In genomic region chr11:32581031-32581430, GRCm38 (mm10) we compare ENCODE assay signal across 19 mouse cellular contexts. TPM values are rescaled to one million over a fixed set of nuclear protein-coding genes. Genes with fewer than 3 reads are reported as not detected.
DNase-seq lines count a peak whose midpoint lies in the region; ATAC-seq and TF ChIP-seq lines count a peak whose summit lies in the region.
"Had no signal": no experiment of that assay in that cellular context is flagged by ENCODE, and none has a peak within 500 bp of the region (broad histone marks: within the 10 kb centered on the region; RNA-seq: fewer than 3 reads in every experiment).

No protein-coding gene starts in this region.

- H3K4me2 ChIP-seq in hindbrain, embryonic 11.5 days (replicated peaks; ENCODE audit: low read depth, low read length) = no peak overlapping the region
- no peak overlapping the region for H3K4me2 ChIP-seq in hindbrain, embryonic 14.5 days (replicated peaks)
- no peak overlapping the region for H3K4me2 ChIP-seq in midbrain, embryonic 12.5 days (replicated peaks)
- no peak overlapping the region for H3K4me2 ChIP-seq in midbrain, embryonic 14.5 days (ENCODE audit: low read length)
- H3K4me2 ChIP-seq: embryonic facial prominence, embryonic 13.5 days; forebrain, embryonic 12.5 days; neural tube, embryonic 15.5 days; stomach, embryonic 15.5 days had no signal

- H3K9me3 ChIP-seq in hindbrain, embryonic 11.5 days (ENCODE audit: control insufficient read depth, low read length) = no peaks in the 10 kb centered on the region
- H3K9me3 ChIP-seq in hindbrain, embryonic 14.5 days (ENCODE audit: control insufficient read depth, low read length) = no peaks in the 10 kb centered on the region
- no peaks in the 10 kb centered on the region for H3K9me3 ChIP-seq in midbrain, embryonic 12.5 days
- no peaks in the 10 kb centered on the region for H3K9me3 ChIP-seq in midbrain, embryonic 14.5 days (ENCODE audit: control insufficient read depth, low read length)
- no peaks in the 10 kb centered on the region for H3K9me3 ChIP-seq in ES-E14 (ENCODE audit: control insufficient read depth, insufficient read depth, low read depth, low read length)
- H3K9me3 ChIP-seq in embryonic facial prominence, embryonic 10.5 days = no peaks in the 10 kb centered on the region
- H3K9me3 ChIP-seq: embryonic facial prominence, embryonic 13.5 days; forebrain, embryonic 12.5 days; neural tube, embryonic 15.5 days; stomach, embryonic 15.5 days had no signal

- 64% methylated on average over 2 of the region's 2 CpGs for WGBS in hindbrain, embryonic 11.5 days
- 44% methylated on average over 2 of the region's 2 CpGs for WGBS in hindbrain, embryonic 14.5 days
- WGBS in midbrain, embryonic 12.5 days = 33% methylated on average over 2 of the region's 2 CpGs
- WGBS in midbrain, embryonic 14.5 days = 31% methylated on average over 2 of the region's 2 CpGs
- 44% methylated on average over 2 of the region's 2 CpGs for WGBS in embryonic facial prominence, embryonic 10.5 days

- no peaks in the 10 kb centered on the region for H3K36me3 ChIP-seq in hindbrain, embryonic 11.5 days (ENCODE audit: control insufficient read depth, insufficient read depth, low read length)
- no peaks in the 10 kb centered on the region for H3K36me3 ChIP-seq in hindbrain, embryonic 14.5 days (replicated peaks; ENCODE audit: control insufficient read depth, insufficient read depth)
- H3K36me3 ChIP-seq in midbrain, embryonic 12.5 days = no peaks in the 10 kb centered on the region
- no peaks in the 10 kb centered on the region for H3K36me3 ChIP-seq in midbrain, embryonic 14.5 days (ENCODE audit: control insufficient read depth, insufficient read depth, low read length)
- H3K36me3 ChIP-seq in ES-E14 (ENCODE audit: control insufficient read depth, insufficient read depth, low read length, poor library complexity, severe bottlenecking) = no peaks in the 10 kb centered on the region
- no peaks in the 10 kb centered on the region for H3K36me3 ChIP-seq in embryonic facial prominence, embryonic 10.5 days (replicated peaks)
- H3K36me3 ChIP-seq: embryonic facial prominence, embryonic 13.5 days; forebrain, embryonic 12.5 days; neural tube, embryonic 15.5 days; stomach, embryonic 15.5 days had no signal

- H3K4me3 ChIP-seq in hindbrain, embryonic 11.5 days (ENCODE audit: low read depth, low read length) = no peak overlapping the region
- H3K4me3 ChIP-seq in hindbrain, embryonic 14.5 days (replicated peaks; ENCODE audit: low read length) = no peak overlapping the region
- no peak overlapping the region for H3K4me3 ChIP-seq in midbrain, embryonic 12.5 days
- no peak overlapping the region for H3K4me3 ChIP-seq in midbrain, embryonic 14.5 days (replicated peaks; ENCODE audit: low read depth, low read length)
- H3K4me3 ChIP-seq in ES-E14 (ENCODE audit: insufficient read depth in 1 of 2, low read depth in 1 of 2, low read length in 2 of 2, poor library complexity in 1 of 2, severe bottlenecking in 1 of 2) = peak overlapping the region; percentile 20 to 64; a peak in 3 of 4 replicates
- no peak overlapping the region for H3K4me3 ChIP-seq in embryonic facial prominence, embryonic 10.5 days
- H3K4me3 ChIP-seq: embryonic facial prominence, embryonic 13.5 days; forebrain, embryonic 12.5 days; neural tube, embryonic 15.5 days; stomach, embryonic 15.5 days had no signal

- DNase-seq in hindbrain, embryonic 11.5 days (ENCODE audit: low spot score) = no peak
- no peak for DNase-seq in hindbrain, embryonic 14.5 days (ENCODE audit: low spot score)
- DNase-seq in midbrain, embryonic 14.5 days = no peak
- no peak for DNase-seq in ES-E14 (ENCODE audit: low read depth, low spot score)
- DNase-seq in embryonic facial prominence, embryonic 10.5 days (ENCODE audit: low spot score) = no peak
- DNase-seq in embryo, embryonic 9.5 days (ENCODE audit: extremely low spot score) = no peak
- DNase-seq: adrenal gland, postnatal 10 days; cerebellum, adult 9-11 months; gastrocnemius, postnatal 36 days had no signal

- H3K4me1 ChIP-seq in hindbrain, embryonic 11.5 days (replicated peaks; ENCODE audit: control insufficient read depth, insufficient read depth, low read length) = 0 out of 2 replicates have a peak, but pooled peaks cover 2% of the 10 kb centered on the region
- no peaks in the 10 kb centered on the region for H3K4me1 ChIP-seq in hindbrain, embryonic 14.5 days (replicated peaks; ENCODE audit: control insufficient read depth, insufficient read depth, low read length)
- no peaks in the 10 kb centered on the region; the same call in 1 of the 2 replicates for H3K4me1 ChIP-seq in midbrain, embryonic 12.5 days
- no peaks in the 10 kb centered on the region for H3K4me1 ChIP-seq in midbrain, embryonic 14.5 days (ENCODE audit: control insufficient read depth, insufficient read depth, low read length)
- H3K4me1 ChIP-seq in ES-E14 (ENCODE audit: control insufficient read depth in 2 of 2, insufficient read depth in 2 of 2, low read length in 2 of 2, poor library complexity in 1 of 2) = peaks cover 0 to 6% of the 10 kb centered on the region in 2 experiments; a peak in 2 of 4 replicates
- H3K4me1 ChIP-seq in embryonic facial prominence, embryonic 10.5 days = peaks cover 30% of the 10 kb centered on the region
- H3K4me1 ChIP-seq: forebrain, embryonic 12.5 days; stomach, embryonic 15.5 days had no signal

- H3K27ac ChIP-seq in hindbrain, embryonic 11.5 days (ENCODE audit: low read depth, low read length) = no peak overlapping the region
- H3K27ac ChIP-seq in hindbrain, embryonic 14.5 days = no peak overlapping the region
- no peak overlapping the region for H3K27ac ChIP-seq in midbrain, embryonic 12.5 days (replicated peaks)
- no peak overlapping the region for H3K27ac ChIP-seq in midbrain, embryonic 14.5 days (replicated peaks; ENCODE audit: low read depth, low read length)
- H3K27ac ChIP-seq in ES-E14 (ENCODE audit: insufficient read depth, low read depth, low read length, poor library complexity, severe bottlenecking) = no peak overlapping the region
- peak overlapping the region; percentile 31; the same call in 1 of the 2 replicates for H3K27ac ChIP-seq in embryonic facial prominence, embryonic 10.5 days (replicated peaks)
- H3K27ac ChIP-seq: embryonic facial prominence, embryonic 13.5 days; forebrain, embryonic 12.5 days; hindbrain, postnatal 0 days; neural tube, embryonic 15.5 days; stomach, embryonic 15.5 days had no signal

- no peaks in the 10 kb centered on the region for H3K27me3 ChIP-seq in hindbrain, embryonic 11.5 days (ENCODE audit: control insufficient read depth, insufficient read depth, low read length)
- H3K27me3 ChIP-seq in hindbrain, embryonic 14.5 days (ENCODE audit: control insufficient read depth, insufficient read depth, low read length) = no peaks in the 10 kb centered on the region
- no peaks in the 10 kb centered on the region for H3K27me3 ChIP-seq in midbrain, embryonic 12.5 days
- H3K27me3 ChIP-seq in midbrain, embryonic 14.5 days (ENCODE audit: control insufficient read depth, insufficient read depth, low read length) = no peaks in the 10 kb centered on the region
- H3K27me3 ChIP-seq in embryonic facial prominence, embryonic 10.5 days (replicated peaks; ENCODE audit: low read depth, poor library complexity, severe bottlenecking) = no peaks in the 10 kb centered on the region
- H3K27me3 ChIP-seq: embryonic facial prominence, embryonic 13.5 days; forebrain, embryonic 12.5 days; neural tube, embryonic 15.5 days; stomach, embryonic 15.5 days had no signal

- in situ Hi-C loops in ES-E14 (cut with MboI; ENCODE audit: low sequenced_read_pairs in 2 of 2, unreplicated experiment in 2 of 2) = no loop called here

- peak; percentile 38; the same call in 1 of the 2 replicates for ATAC-seq in hindbrain, embryonic 11.5 days (ENCODE audit: low FRiP score)
- ATAC-seq in hindbrain, embryonic 14.5 days (ENCODE audit: low FRiP score) = no peak
- ATAC-seq in midbrain, embryonic 12.5 days (ENCODE audit: low FRiP score, low read depth) = peak; percentile 34; the same call in 1 of the 2 replicates
- ATAC-seq in midbrain, embryonic 14.5 days (ENCODE audit: low FRiP score, low TSS enrichment) = no peak
- ATAC-seq: intestine, postnatal 0 days had no signal

- no peak overlapping the region for H3K9ac ChIP-seq in hindbrain, embryonic 11.5 days (ENCODE audit: low read depth, low read length)
- no peak overlapping the region for H3K9ac ChIP-seq in hindbrain, embryonic 14.5 days
- no peak overlapping the region for H3K9ac ChIP-seq in midbrain, embryonic 12.5 days (replicated peaks)
- no peak overlapping the region for H3K9ac ChIP-seq in midbrain, embryonic 14.5 days (replicated peaks; ENCODE audit: low read length)
- H3K9ac ChIP-seq in ES-E14 (ENCODE audit: insufficient read depth, low read depth, low read length, poor library complexity, severe bottlenecking) = peak overlapping the region; percentile 54; the same call in 1 of the 2 replicates
- H3K9ac ChIP-seq: embryonic facial prominence, embryonic 13.5 days; forebrain, embryonic 12.5 days; neural tube, embryonic 15.5 days; stomach, embryonic 15.5 days had no signal

TF ChIP-seq in ES-E14, 5 proteins besides CTCF, POLR2A, EP300 and RAD21:
- TF ChIP-seq CHD2 (IDR thresholded peaks at IDR 0.05; ENCODE audit: low read depth, low read length) (no peak), HCFC1 (IDR thresholded peaks at IDR 0.05; ENCODE audit: borderline replicate concordance, insufficient read depth, low read length) (no peak), ZC3H11A (IDR thresholded peaks at IDR 0.05; ENCODE audit: borderline replicate concordance, low read depth, low read length) (no peak), MAFK (IDR thresholded peaks at IDR 0.05; ENCODE audit: insufficient read depth, low read depth, low read length) (no peak), ZNF384 (IDR thresholded peaks at IDR 0.05; ENCODE audit: low read depth, low read length) (no peak)

RNA-seq across cellular contexts. Expression of gene Stk10, which starts 47.9 kb away (rescaled TPM):
- 1.3 and 2.3 TPM in 2 replicates for polyA plus RNA-seq in hindbrain, embryonic 11.5 days (2014; fragmentation: Nextera tagmentation; extraction: Ambion mirVana)
- 1.8 and 2.2 TPM in 2 replicates for polyA plus RNA-seq in hindbrain, embryonic 14.5 days (2014; fragmentation: Nextera tagmentation; extraction: Ambion mirVana)
- polyA plus RNA-seq in midbrain, embryonic 12.5 days (2016; fragmentation: Nextera tagmentation; extraction: Ambion mirVana) = 1.8 TPM in 2 replicates
- 1.4 and 1.6 TPM in 2 replicates for polyA plus RNA-seq in midbrain, embryonic 14.5 days (2014; fragmentation: Nextera tagmentation; extraction: Ambion mirVana)
- total RNA-seq in ES-E14 (2012; rRNA removed) = 8.3 and 9.8 TPM in 2 replicates
- 2.2 and 3.0 TPM in 2 replicates for polyA plus RNA-seq in embryonic facial prominence, embryonic 10.5 days (2016; fragmentation: Nextera tagmentation; extraction: Ambion mirVana)

RNA-seq across cellular contexts. Expression of gene Efcab9, which starts 49.1 kb away (rescaled TPM):
- 0.28 TPM in 1 of 2 replicates, not detected in the other for polyA plus RNA-seq in hindbrain, embryonic 11.5 days (2014; fragmentation: Nextera tagmentation; extraction: Ambion mirVana)
- polyA plus RNA-seq in hindbrain, embryonic 14.5 days (2014; fragmentation: Nextera tagmentation; extraction: Ambion mirVana) = not detected in 2 replicates
- 0.51 and 0.89 TPM in 2 replicates for polyA plus RNA-seq in midbrain, embryonic 12.5 days (2016; fragmentation: Nextera tagmentation; extraction: Ambion mirVana)
- 0.47 TPM in 1 of 2 replicates, not detected in the other for polyA plus RNA-seq in midbrain, embryonic 14.5 days (2014; fragmentation: Nextera tagmentation; extraction: Ambion mirVana)
- 0.32 and 0.40 TPM in 2 replicates for total RNA-seq in ES-E14 (2012; rRNA removed)
- 0.39 TPM in 1 of 2 replicates, not detected in the other for polyA plus RNA-seq in embryonic facial prominence, embryonic 10.5 days (2016; fragmentation: Nextera tagmentation; extraction: Ambion mirVana)
- total RNA-seq: hindbrain, postnatal 0 days; megakaryocyte-erythroid progenitor cell, adult 5-6 weeks had no signal
- polyA plus RNA-seq: brain, embryonic 14.5 days; embryonic facial prominence, embryonic 13.5 days; hindbrain, postnatal 0 days; large intestine, adult 2 months; neural tube, embryonic 15.5 days had no signal

Comparison
In these comparisons a context has a peak if more than half of its experiments do, and no peak if none do; other contexts are left out.
1. ATAC-seq: peak in hindbrain, embryonic 11.5 days (single experiment) and midbrain, embryonic 12.5 days (single experiment); none in hindbrain, embryonic 14.5 days (single experiment) and midbrain, embryonic 14.5 days (single experiment).
2. H3K4me3 ChIP-seq: peak in ES-E14 (2 of 2); none in hindbrain, embryonic 11.5 days (single experiment), hindbrain, embryonic 14.5 days (single experiment), midbrain, embryonic 12.5 days (single experiment), midbrain, embryonic 14.5 days (single experiment) and embryonic facial prominence, embryonic 10.5 days (single experiment).